Mouse (Mus musculus): ENCODE data around the gene Arhgef3. TPM values are rescaled to one million over a fixed set of nuclear protein-coding genes. Genes with fewer than 3 reads are reported as not detected.

Gene Arhgef3
- polyA plus RNA-seq, 2 experiments = 2.6 to 5.4 TPM

DNA sequence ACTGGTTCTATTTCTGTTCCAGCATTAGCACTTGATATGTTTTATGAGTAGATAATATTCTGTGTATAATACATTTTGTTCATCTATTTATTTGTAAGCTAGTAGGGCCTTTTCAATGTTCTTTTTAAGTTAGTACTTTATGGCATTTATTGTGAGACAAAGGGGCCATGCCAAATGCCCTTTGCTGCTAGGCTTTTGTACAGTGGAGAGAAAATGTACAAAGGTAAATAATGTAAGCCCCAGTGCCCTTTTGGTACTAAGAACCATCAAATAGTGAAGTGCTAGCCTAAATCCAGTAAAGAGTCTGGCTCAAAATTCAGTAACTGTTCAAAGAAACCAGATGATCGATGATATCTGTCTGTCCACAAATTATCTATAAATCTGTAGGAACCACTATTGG is 307.6 kb downstream of the Arhgef3 start:
- 70% methylated on average over 1 of the region's 1 CpGs for WGBS (ENCODE audit: insufficient replicate concordance)

GRCm38 (mm10) chr14:27428573-27428972 is 313.9 kb downstream of the Arhgef3 start, which contains the start of gene Fam208a:
Gene Fam208a (plus strand): TSS chr14:27428834.
- Histone ChIP-seq H3K36me3 (replicated peaks; ENCODE audit: control insufficient read depth, insufficient read depth, low read depth) (peaks cover 3% of the 10 kb centered on the region), H3K27me3 (ENCODE audit: control insufficient read depth, insufficient read depth, low read length) (no peaks in the 10 kb centered on the region), H3K9me3 (ENCODE audit: control insufficient read depth, low read length) (peaks cover 3% of the 10 kb centered on the region; the same call in 1 of the 2 replicates), H3K4me1 (replicated peaks; ENCODE audit: control insufficient read depth in 2 of 2, insufficient read depth in 2 of 2, low read length in 1 of 2) (peaks cover 3 to 5% of the 10 kb centered on the region in 2 experiments; a peak in 3 of 4 replicates), H3K4me3 (ENCODE audit: insufficient read depth in 1 of 2, low read depth in 2 of 2, low read length in 2 of 2) (peak within 1 kb of the TSS; percentile 81 to 86), H3K9ac (replicated peaks) (peak within 1 kb of the TSS; percentile 82), H3K27ac (peak within 1 kb of the TSS; percentile 76), H3K4me2 (ENCODE audit: low read depth) (peak within 1 kb of the TSS; percentile 76)
- TF ChIP-seq EP300 (IDR thresholded peaks at IDR 0.05; ENCODE audit: low read depth) (0 out of 2 replicates have a peak, but pooled peaks have one; percentile 21), CTCF (IDR thresholded peaks at IDR 0.05; ENCODE audit: low read depth) (no peak)
- peak; percentile 83 to 91 (median 86) for DNase-seq (ENCODE audit: low read depth in 3 of 3, low spot score in 3 of 3)
- under 1% methylated on average over 42 of the region's 43 CpGs for WGBS (ENCODE audit: insufficient replicate concordance)
- ATAC-seq (ENCODE audit: insufficient read depth) = peak; percentile 93

More for the DNA sequence above, 307.6 kb downstream of the Arhgef3 start:
- Histone ChIP-seq H3K27ac (no peak overlapping the region), H3K4me1 (replicated peaks; ENCODE audit: control insufficient read depth in 2 of 2, insufficient read depth in 2 of 2, low read length in 1 of 2) (no peaks in the 10 kb centered on the region), H3K9ac (replicated peaks) (no peak overlapping the region), H3K9me3 (ENCODE audit: control insufficient read depth, low read length) (no peaks in the 10 kb centered on the region), H3K4me3 (ENCODE audit: insufficient read depth in 1 of 2, low read depth in 2 of 2, low read length in 2 of 2) (no peak overlapping the region), H3K27me3 (ENCODE audit: control insufficient read depth, insufficient read depth, low read length) (no peaks in the 10 kb centered on the region), H3K36me3 (replicated peaks; ENCODE audit: control insufficient read depth, insufficient read depth, low read depth) (no peaks in the 10 kb centered on the region), H3K4me2 (ENCODE audit: low read depth) (no peak overlapping the region)
- TF ChIP-seq EP300 (IDR thresholded peaks at IDR 0.05; ENCODE audit: low read depth) = no peak
- no peak for DNase-seq (ENCODE audit: low read depth in 3 of 3, low spot score in 3 of 3)
- no peak for ATAC-seq (ENCODE audit: insufficient read depth)

DNA sequence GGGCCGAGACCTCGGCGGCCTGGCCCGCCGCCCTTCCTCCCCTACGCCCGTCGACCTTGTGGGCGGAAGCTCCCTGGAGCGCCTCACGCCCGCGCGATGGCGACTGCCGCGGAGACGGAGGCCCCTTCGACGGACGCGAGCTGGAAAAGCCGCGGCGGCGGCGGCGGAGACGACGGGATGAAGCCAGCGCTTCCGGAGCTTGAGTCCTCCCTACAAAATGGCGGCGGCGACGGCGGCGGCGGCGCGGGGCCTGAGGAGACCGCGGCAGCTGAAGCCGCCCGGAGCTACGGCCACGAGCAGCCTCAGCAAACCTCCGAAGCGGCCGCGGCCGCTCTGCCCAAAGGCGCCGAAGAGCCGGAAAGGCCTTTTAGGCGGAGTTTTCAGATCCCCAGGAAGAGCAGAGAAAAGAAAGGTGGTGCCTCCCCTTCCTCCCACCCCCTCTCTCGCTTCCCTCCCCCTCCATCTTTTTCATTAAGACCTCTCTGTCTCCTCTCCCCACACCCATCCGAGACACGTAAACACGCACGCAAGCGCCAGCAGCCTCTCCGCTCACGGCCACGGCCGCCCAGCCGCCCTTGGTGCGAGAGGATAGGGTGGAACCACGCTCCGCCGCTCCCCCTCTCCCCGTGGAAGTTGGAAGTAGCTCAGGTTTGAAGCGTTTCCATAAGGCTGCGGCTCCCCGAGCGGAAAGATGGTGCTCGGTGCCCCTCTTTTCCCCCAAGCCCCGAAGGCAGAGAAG is 314.4 kb downstream of the Arhgef3 start:
- under 1% methylated on average over 69 of the region's 78 CpGs for WGBS (ENCODE audit: insufficient replicate concordance)
- TF ChIP-seq EP300 (IDR thresholded peaks at IDR 0.05; ENCODE audit: low read depth) (no peak), CTCF (IDR thresholded peaks at IDR 0.05; ENCODE audit: low read depth) (no peak)

DNA sequence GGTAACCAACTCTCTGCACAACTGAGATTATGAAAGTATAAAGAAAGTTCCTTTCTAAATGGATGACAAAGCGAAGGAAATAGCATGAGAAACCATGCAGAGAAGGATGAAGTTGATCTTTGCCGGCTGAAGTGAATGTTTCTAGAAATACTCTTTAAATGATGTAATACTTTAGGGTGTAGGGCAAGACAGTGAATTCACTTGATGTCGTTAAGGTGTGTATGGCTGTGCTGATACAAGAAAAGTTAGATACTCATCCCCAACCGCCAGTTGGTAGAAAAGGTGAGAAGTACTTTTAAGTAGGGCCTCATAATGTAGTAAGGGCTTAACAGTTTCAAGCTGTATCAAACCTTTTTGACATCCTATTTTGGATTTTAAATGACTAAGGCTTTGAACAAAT is 315.6 kb downstream of the Arhgef3 start:
- WGBS (ENCODE audit: insufficient replicate concordance) = 77% methylated on average over 4 of the region's 4 CpGs
- Histone ChIP-seq H3K27me3 (ENCODE audit: control insufficient read depth, insufficient read depth, low read length) (no peaks in the 10 kb centered on the region), H3K4me2 (ENCODE audit: low read depth) (peak overlapping the region; percentile 76), H3K9ac (replicated peaks) (no peak overlapping the region; the same call in 1 of the 2 replicates), H3K36me3 (replicated peaks; ENCODE audit: control insufficient read depth, insufficient read depth, low read depth) (peaks cover 3% of the 10 kb centered on the region), H3K4me1 (replicated peaks; ENCODE audit: control insufficient read depth in 2 of 2, insufficient read depth in 2 of 2, low read length in 1 of 2) (peaks cover 3 to 5% of the 10 kb centered on the region in 2 experiments; a peak in 3 of 4 replicates), H3K27ac (no peak overlapping the region), H3K4me3 (ENCODE audit: insufficient read depth in 1 of 2, low read depth in 2 of 2, low read length in 2 of 2) (peak overlapping the region in 1 of 2 experiments; percentile 86; a peak in 2 of 4 replicates), H3K9me3 (ENCODE audit: control insufficient read depth, low read length) (peaks cover 3% of the 10 kb centered on the region; the same call in 1 of the 2 replicates)
- DNase-seq (ENCODE audit: low read depth in 3 of 3, low spot score in 3 of 3) (no peak), ATAC-seq (ENCODE audit: insufficient read depth) (no peak)
- TF ChIP-seq CTCF (IDR thresholded peaks at IDR 0.05; ENCODE audit: low read depth) = no peak
- no peak for TF ChIP-seq EP300 (IDR thresholded peaks at IDR 0.05; ENCODE audit: low read depth)

More for the DNA sequence above, 314.4 kb downstream of the Arhgef3 start:
- ATAC-seq (ENCODE audit: insufficient read depth) = peak; percentile 77
- H3K4me1 ChIP-seq (replicated peaks; ENCODE audit: control insufficient read depth in 2 of 2, insufficient read depth in 2 of 2, low read length in 1 of 2) = peaks cover 3 to 5% of the 10 kb centered on the region in 2 experiments; a peak in 3 of 4 replicates
- H3K9ac ChIP-seq (replicated peaks) = peak overlapping the region; percentile 82
- peak overlapping the region; percentile 76 for H3K4me2 ChIP-seq (ENCODE audit: low read depth)
- H3K27me3 ChIP-seq (ENCODE audit: control insufficient read depth, insufficient read depth, low read length) = no peaks in the 10 kb centered on the region
- H3K36me3 ChIP-seq (replicated peaks; ENCODE audit: control insufficient read depth, insufficient read depth, low read depth) = peaks cover 3% of the 10 kb centered on the region
- peaks cover 3% of the 10 kb centered on the region; the same call in 1 of the 2 replicates for H3K9me3 ChIP-seq (ENCODE audit: control insufficient read depth, low read length)
- H3K27ac ChIP-seq = peak overlapping the region; percentile 76
- DNase-seq (ENCODE audit: low read depth in 3 of 3, low spot score in 3 of 3) = peak; percentile 46 to 63 (median 57)
- peak overlapping the region; percentile 81 to 86 for H3K4me3 ChIP-seq (ENCODE audit: insufficient read depth in 1 of 2, low read depth in 2 of 2, low read length in 2 of 2)

DNA sequence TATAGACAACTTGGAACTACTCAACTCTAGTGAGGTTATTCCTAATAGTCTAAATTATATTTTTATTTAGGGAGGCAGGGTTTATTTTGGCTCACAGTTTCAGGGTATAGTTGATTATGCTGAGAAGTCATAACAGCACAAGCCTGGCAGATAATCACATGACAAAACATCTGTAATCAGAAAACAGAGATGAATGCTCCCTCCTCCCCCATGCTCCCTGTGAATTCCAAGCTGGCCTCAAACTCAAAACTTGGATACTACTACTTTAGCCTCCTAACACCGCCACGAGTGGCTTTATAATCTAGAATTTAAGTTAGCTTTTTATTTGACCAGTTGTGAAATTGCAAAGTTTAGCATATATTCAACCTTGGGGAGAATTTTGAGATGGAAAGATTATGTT is 317.4 kb downstream of the Arhgef3 start:
- WGBS (ENCODE audit: insufficient replicate concordance) = 80% methylated on average over 2 of the region's 2 CpGs

More for the DNA sequence above, 317.4 kb downstream of the Arhgef3 start:
- Histone ChIP-seq H3K4me1 (replicated peaks; ENCODE audit: control insufficient read depth in 2 of 2, insufficient read depth in 2 of 2, low read length in 1 of 2) (peaks cover 3 to 5% of the 10 kb centered on the region in 2 experiments; a peak in 3 of 4 replicates), H3K9ac (replicated peaks) (no peak overlapping the region), H3K9me3 (ENCODE audit: control insufficient read depth, low read length) (peaks cover 3% of the 10 kb centered on the region; the same call in 1 of the 2 replicates), H3K4me3 (ENCODE audit: insufficient read depth in 1 of 2, low read depth in 2 of 2, low read length in 2 of 2) (no peak overlapping the region), H3K27ac (no peak overlapping the region), H3K27me3 (ENCODE audit: control insufficient read depth, insufficient read depth, low read length) (no peaks in the 10 kb centered on the region), H3K4me2 (ENCODE audit: low read depth) (no peak overlapping the region), H3K36me3 (replicated peaks; ENCODE audit: control insufficient read depth, insufficient read depth, low read depth) (peaks cover 3% of the 10 kb centered on the region)
- TF ChIP-seq CTCF (IDR thresholded peaks at IDR 0.05; ENCODE audit: low read depth) (no peak), EP300 (IDR thresholded peaks at IDR 0.05; ENCODE audit: low read depth) (no peak)
- DNase-seq (ENCODE audit: low read depth in 3 of 3, low spot score in 3 of 3) (no peak), ATAC-seq (ENCODE audit: insufficient read depth) (no peak)
